Mouse (Mus musculus): Measurements from ENCODE around the gene Itga9.

DNA sequence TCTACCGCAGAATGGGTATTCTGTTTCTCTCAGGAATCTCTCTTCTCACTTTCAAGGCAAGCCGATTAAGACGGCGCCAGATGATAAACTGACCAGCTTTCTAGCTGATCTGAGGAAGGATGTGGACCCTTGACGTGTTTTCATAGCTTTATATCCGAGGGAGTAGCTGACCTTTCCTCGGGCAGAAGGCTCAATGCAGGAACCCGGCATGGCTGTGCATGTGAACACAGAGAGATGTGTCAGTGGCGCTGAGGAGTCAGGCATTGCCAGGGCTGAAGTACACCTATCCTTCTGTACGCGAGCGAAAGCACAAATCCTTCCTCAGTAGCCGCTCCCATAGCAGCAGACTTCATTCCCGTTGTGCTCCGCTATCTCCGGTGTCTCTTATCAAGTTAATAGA is 207.6 kb downstream of the Itga9 start:
- TF ChIP-seq MYOG (IDR thresholded peaks at IDR 0.05; ENCODE audit: control insufficient read depth, extremely low read depth, insufficient read length), result no peak
- no peak for TF ChIP-seq CTCF (IDR thresholded peaks at IDR 0.05; ENCODE audit: control insufficient read depth, insufficient read depth, insufficient read length)
- no peak for TF ChIP-seq USF1 (IDR thresholded peaks at IDR 0.05; ENCODE audit: low read depth)
- no peak for TF ChIP-seq MAX (IDR thresholded peaks at IDR 0.05)
